Mouse (Mus musculus) B cell, adult 62 days (primary cell): Measurements from ENCODE around the gene Map10. TPM values are rescaled to one million over a fixed set of nuclear protein-coding genes. Genes with fewer than 3 reads are reported as not detected.

ENCODE experiments used
- total RNA-seq: library from RNA; stranded (reverse); gene quantifications from 4 replicates; pipeline ENCODE4 v1.2.4, GENCODE M21; 2023

The Map10 gene
- 2.9 to 4.3 TPM (median 3.8 TPM) in 4 replicates for total RNA-seq

DNA sequence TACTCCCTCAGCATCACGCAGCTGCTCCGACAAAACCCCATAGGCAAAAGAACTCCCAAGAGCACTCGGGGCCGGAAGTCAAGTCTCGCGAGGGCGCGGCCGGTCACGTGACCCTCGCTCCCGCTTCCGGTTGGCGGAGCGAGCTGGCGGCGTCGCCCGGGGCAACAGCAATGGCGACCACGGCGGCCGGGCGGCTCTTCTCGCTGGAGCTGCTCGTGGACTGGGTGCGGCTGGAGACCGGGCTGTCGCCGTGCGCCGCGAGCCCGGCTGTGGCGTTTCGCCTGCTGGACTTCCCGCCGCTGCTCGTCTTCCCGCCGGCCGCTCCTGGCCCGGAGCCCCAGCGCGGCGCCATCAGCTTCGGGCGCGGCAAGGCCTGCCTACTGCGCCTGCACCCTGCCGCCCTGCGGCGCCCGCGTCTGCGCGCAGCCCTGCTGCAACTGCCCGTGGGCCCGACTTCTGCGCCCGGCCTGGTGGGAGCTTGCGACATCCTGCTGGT is at the start of gene Map10:
Gene Map10, plus strand, starts transcription at position 119 of the 496 bp plus-strand sequence.

Other genes with a start within 250 kb of the Map10 start
- gene Sipa1l2, start 100.0 kb upstream of the Map10 start, total RNA-seq = 24.3 to 27.1 TPM (median 26.1 TPM) in 4 replicates
- gene Ntpcr, start 60.1 kb downstream of the Map10 start, total RNA-seq = 9.0 to 12.9 TPM (median 11.8 TPM) in 4 replicates
- gene Pcnx2, start 228.5 kb downstream of the Map10 start, total RNA-seq = not detected in 4 replicates
- not detected in 4 replicates for gene Map3k21, start 240.6 kb downstream of the Map10 start, total RNA-seq